In the genomic region with DNA sequence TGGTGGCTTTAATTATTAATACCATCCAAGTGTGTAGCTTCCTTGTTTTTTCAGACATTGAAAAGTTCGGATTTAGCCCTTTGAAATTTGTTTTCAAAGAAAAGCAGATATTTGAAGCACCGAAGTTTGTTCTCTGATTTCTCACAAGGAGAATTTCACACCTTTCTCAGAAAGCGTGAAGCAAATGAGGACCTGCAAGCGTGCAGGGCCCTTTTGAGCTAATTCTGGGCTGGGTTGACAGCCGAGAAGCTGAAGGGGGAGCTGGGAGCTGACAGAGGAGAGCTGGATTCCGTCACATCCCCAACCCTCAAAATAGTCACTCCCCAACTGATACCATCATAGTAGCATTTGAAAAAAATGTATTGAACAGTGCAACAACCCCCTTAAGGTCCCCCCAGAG, we compare ENCODE assay signal across 26 mouse cellular contexts. TPM values are rescaled to one million over a fixed set of nuclear protein-coding genes. Genes with fewer than 3 reads are reported as not detected.
"Had no signal": no experiment of that assay in that cellular context is flagged by ENCODE, and none has a peak within 500 bp of the region (broad histone marks: within the 10 kb centered on the region; RNA-seq: fewer than 3 reads in every experiment).

No protein-coding gene starts in this region.

- H3K27ac ChIP-seq: heart, adult 2 months; heart, embryonic 13.5 days; heart, embryonic 15.5 days; hindbrain, embryonic 13.5 days; hindbrain, embryonic 15.5 days; hindbrain, postnatal 0 days; kidney, embryonic 15.5 days; kidney, postnatal 0 days; limb, embryonic 10.5 days; limb, embryonic 12.5 days; liver, embryonic 13.5 days had no signal

- DNase-seq: gastrocnemius, postnatal 14 days; gastrocnemius, postnatal 36 days; heart, adult 11 months; heart, adult 2 months; heart, postnatal 14 days; heart, postnatal 36 days; kidney, adult 11 months; kidney, adult 2 months; kidney, adult 9 months; kidney, postnatal 14 days; kidney, postnatal 36 days; layer of hippocampus, adult 9-11 months; liver; liver, embryonic 13.5 days had no signal

- H3K4me3 ChIP-seq: heart, adult 2 months; heart, embryonic 13.5 days; heart, embryonic 15.5 days; hindbrain, embryonic 13.5 days; hindbrain, embryonic 15.5 days; kidney, embryonic 15.5 days; limb, embryonic 10.5 days; limb, embryonic 12.5 days; liver, embryonic 13.5 days had no signal

RNA-seq across cellular contexts. Expression of gene Mpped1, which starts 34.8 kb away (rescaled TPM):
- total RNA-seq: gastrocnemius, adult 18-20 months; gastrocnemius, adult 8-10 months; gastrocnemius, postnatal 14 days; gastrocnemius, postnatal 36 days; heart, adult 2 months; heart, postnatal 14 days; heart, postnatal 36 days; hematopoietic stem cell, adult 5-6 weeks had no signal
